Mouse (Mus musculus) forebrain, embryonic 13.5 days (tissue): Measurements from ENCODE around the gene Sdr16c6. TPM values are rescaled to one million over a fixed set of nuclear protein-coding genes. Genes with fewer than 3 reads are reported as not detected.

Experiments used
- ATAC-seq: fragments of 200-750 bp; cut with Nextera tagmentation; 2 replicates; pipeline ENCODE4 v1.8.0; 2017
- H3K27ac ChIP-seq: fragments of 300-500 bp; sonication (generic); 2 replicates; pipeline ENCODE4 v1.5.1; 2015; ENCODE audit warnings: inconsistent platforms, mild to moderate bottlenecking, moderate library complexity
- H3K27me3 ChIP-seq: fragments of 300-500 bp; sonication (generic); 2 replicates; pipeline ENCODE4 v1.6.1; 2015; ENCODE audit warnings: mild to moderate bottlenecking, inconsistent platforms
- H3K36me3 ChIP-seq: fragments of 300-500 bp; sonication (generic); 2 replicates; pipeline ENCODE4 v1.6.1; 2015; ENCODE audit warnings: mild to moderate bottlenecking, inconsistent platforms; ENCODE audit not compliant: poor library complexity, severe bottlenecking
- H3K4me1 ChIP-seq: fragments of 300-500 bp; sonication (generic); 2 replicates; pipeline ENCODE4 v1.6.1; 2015; ENCODE audit warnings: inconsistent platforms
- H3K4me2 ChIP-seq: fragments of 300-500 bp; sonication (generic); 2 replicates; pipeline ENCODE4 v1.6.1; 2015; ENCODE audit warnings: inconsistent platforms, mild to moderate bottlenecking, moderate library complexity
- H3K4me3 ChIP-seq: fragments of 300-500 bp; sonication (generic); 2 replicates; pipeline ENCODE4 v1.5.1; 2015; ENCODE audit warnings: mild to moderate bottlenecking, inconsistent platforms
- H3K9ac ChIP-seq: fragments of 300-500 bp; sonication (generic); 2 replicates; pipeline ENCODE4 v1.6.1; 2015; ENCODE audit warnings: mild to moderate bottlenecking, inconsistent platforms
- H3K9me3 ChIP-seq: fragments of 300-500 bp; sonication (generic); replicated peaks from 2 replicates; pipeline ENCODE4 v1.6.1; 2016; ENCODE audit warnings: inconsistent platforms
- WGBS: fragments of 180-500 bp; shearing (Covaris S2); methylation state at CpG from one replicate; pipeline ENCODE4 v1.1.7; 2015; 5-methylcytosine and 5-hydroxymethylcytosine counted together
- polyA plus RNA-seq: library from polyadenylated mRNA; unstranded; fragments of >200 nt; fragmentation: Nextera tagmentation; extraction: Ambion mirVana; gene quantifications from 2 replicates; pipeline ENCODE4 v1.2.1, GENCODE M21; 2015

The Sdr16c6 gene
- not detected in 2 replicates for polyA plus RNA-seq

GRCm38 (mm10) chr4:4077372-4077771 is at the start of gene Sdr16c6:
Gene Sdr16c6, minus strand, starts transcription at chr4:4077522.
- Histone ChIP-seq H3K4me3 (no peak within 1 kb of the TSS), H3K27ac (no peak within 1 kb of the TSS), H3K9me3 (no peaks in the 10 kb centered on the region), H3K4me1 (no peaks in the 10 kb centered on the region), H3K9ac (no peak within 1 kb of the TSS), H3K36me3 (no peaks in the 10 kb centered on the region), H3K4me2 (no peak within 1 kb of the TSS), H3K27me3 (no peaks in the 10 kb centered on the region)
- WGBS = 85% methylated on average over 3 of the region's 3 CpGs
- ATAC-seq = no peak

GRCm38 (mm10) chr4:4080180-4080579 is 2.9 kb upstream of the Sdr16c6 start:
- no peak overlapping the region for H3K4me2 ChIP-seq
- no peak overlapping the region for H3K9ac ChIP-seq
- H3K27ac ChIP-seq = no peak overlapping the region
- H3K27me3 ChIP-seq = no peaks in the 10 kb centered on the region
- no peak for ATAC-seq
- no peaks in the 10 kb centered on the region for H3K9me3 ChIP-seq
- no peaks in the 10 kb centered on the region for H3K4me1 ChIP-seq
- no peaks in the 10 kb centered on the region for H3K36me3 ChIP-seq
- no peak overlapping the region for H3K4me3 ChIP-seq

- H3K27me3 ChIP-seq = no peaks in the 10 kb centered on the region
- 80% methylated on average over 3 of the region's 3 CpGs for WGBS
- H3K9me3 ChIP-seq = no peaks in the 10 kb centered on the region
- no peak overlapping the region for H3K4me2 ChIP-seq
- H3K4me1 ChIP-seq = no peaks in the 10 kb centered on the region
- ATAC-seq = no peak
- no peak overlapping the region for H3K27ac ChIP-seq
- H3K9ac ChIP-seq = no peak overlapping the region
- no peak overlapping the region for H3K4me3 ChIP-seq
- no peaks in the 10 kb centered on the region for H3K36me3 ChIP-seq
These were observed 1.8 kb upstream of the Sdr16c6 start for GRCm38 (mm10) chr4:4079132-4079531.

GRCm38 (mm10) chr4:4076001-4076400 is 1.3 kb downstream of the Sdr16c6 start:
- Histone ChIP-seq H3K4me3 (no peak overlapping the region), H3K4me1 (no peaks in the 10 kb centered on the region), H3K27ac (no peak overlapping the region), H3K36me3 (no peaks in the 10 kb centered on the region), H3K9ac (no peak overlapping the region), H3K4me2 (no peak overlapping the region), H3K27me3 (no peaks in the 10 kb centered on the region), H3K9me3 (no peaks in the 10 kb centered on the region)
- no peak for ATAC-seq
- 93% methylated on average over 2 of the region's 2 CpGs for WGBS

Other genes with a start within 250 kb of the Sdr16c6 start
- gene Gm11808, start 103.9 kb downstream of the Sdr16c6 start, polyA plus RNA-seq = 731 and 804 TPM in 2 replicates